Mouse (Mus musculus): ENCODE measurements at regions not wholly inside any gene's neighbourhood (a gene's known extent, or its start where the extent isn't known, plus 50 kb on each side); places are given as distances from the start of the nearest gene placed in this dataset.

DNA sequence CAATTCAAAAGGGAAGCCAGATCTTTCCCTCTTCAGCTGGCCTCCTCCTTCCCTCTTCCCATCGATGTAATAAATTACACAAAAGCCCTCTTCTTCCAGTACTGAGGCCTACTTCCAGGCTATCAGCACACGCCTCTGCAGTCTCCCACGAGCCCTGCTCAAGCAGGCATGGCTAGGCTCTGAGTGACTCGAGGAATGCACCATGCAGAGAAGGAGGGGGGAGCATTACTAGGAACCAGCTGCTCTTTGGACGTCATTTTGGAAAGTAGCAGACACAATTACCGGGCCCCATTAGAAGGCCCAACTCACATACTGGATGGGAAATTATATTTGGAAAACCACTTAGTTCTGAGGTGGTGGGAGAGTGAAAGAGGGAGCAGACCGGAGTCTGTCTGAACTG, 253.7 kb downstream of the Cd83 start:
- TF ChIP-seq FOSL1 (IDR thresholded peaks at IDR 0.05; ENCODE audit: insufficient read depth, low read length, poor library complexity, severe bottlenecking) = no peak
- no peak for TF ChIP-seq CTCF (IDR thresholded peaks at IDR 0.05; ENCODE audit: control insufficient read depth, insufficient read depth, insufficient read length)
- TF ChIP-seq MYOD1 (IDR thresholded peaks at IDR 0.05; ENCODE audit: control insufficient read depth, insufficient read length, low read depth) = no peak
- no peak for TF ChIP-seq MAX (IDR thresholded peaks at IDR 0.05)
- TF ChIP-seq CEBPB (IDR thresholded peaks at IDR 0.05; ENCODE audit: low read depth) = no peak

All from C2C12 (cell line).